In genomic region chr3:78889326-78889725, GRCm38 (mm10) we compare ENCODE assay signal across 18 mouse cellular contexts.
"Had no signal": no experiment of that assay in that cellular context is flagged by ENCODE, and none has a peak within 500 bp of the region (broad histone marks: within the 10 kb centered on the region; RNA-seq: fewer than 3 reads in every experiment).

No protein-coding gene starts in this region.

- H3K9ac ChIP-seq: liver, embryonic 12.5 days; liver, embryonic 14.5 days; midbrain, embryonic 12.5 days; neural tube, embryonic 13.5 days; neural tube, embryonic 15.5 days had no signal

- H3K4me1 ChIP-seq: liver, embryonic 12.5 days; midbrain, embryonic 10.5 days; midbrain, embryonic 12.5 days; neural tube, embryonic 13.5 days; neural tube, embryonic 15.5 days had no signal

- H3K9me3 ChIP-seq: liver, embryonic 12.5 days; midbrain, embryonic 10.5 days; midbrain, embryonic 12.5 days; neural tube, embryonic 13.5 days; neural tube, embryonic 15.5 days had no signal

- ATAC-seq: liver, embryonic 12.5 days; midbrain, embryonic 16.5 days had no signal

- H3K4me2 ChIP-seq: liver, embryonic 12.5 days; midbrain, embryonic 12.5 days; neural tube, embryonic 13.5 days; neural tube, embryonic 15.5 days had no signal

- DNase-seq: lung, adult 18-20 months; midbrain, embryonic 14.5 days; retina, postnatal 1 day; right cerebral cortex, adult 18-20 months; right cerebral cortex, postnatal 25 days; right cerebral cortex, postnatal 4 days; spleen, adult 18-20 months; thymus, adult 18-20 months; thymus, postnatal 14 days; thymus, postnatal 36 days had no signal

- H3K4me3 ChIP-seq: liver, embryonic 12.5 days; midbrain, embryonic 10.5 days; midbrain, embryonic 12.5 days; myocyte; neural tube, embryonic 13.5 days; neural tube, embryonic 15.5 days had no signal

- H3K27me3 ChIP-seq: liver, embryonic 12.5 days; midbrain, embryonic 12.5 days; neural tube, embryonic 13.5 days; neural tube, embryonic 15.5 days had no signal

- H3K36me3 ChIP-seq: liver, embryonic 12.5 days; midbrain, embryonic 10.5 days; midbrain, embryonic 12.5 days; neural tube, embryonic 13.5 days; neural tube, embryonic 15.5 days had no signal

- H3K27ac ChIP-seq: liver, embryonic 12.5 days; liver, embryonic 14.5 days; midbrain, embryonic 10.5 days; midbrain, embryonic 12.5 days; neural tube, embryonic 13.5 days; neural tube, embryonic 15.5 days had no signal
